Mouse (Mus musculus): ENCODE data around the gene Usp40. TPM values are rescaled to one million over a fixed set of nuclear protein-coding genes. Genes with fewer than 3 reads are reported as not detected.

The Usp40 gene
- polyA plus RNA-seq, 1 experiment = 18.8 TPM

DNA sequence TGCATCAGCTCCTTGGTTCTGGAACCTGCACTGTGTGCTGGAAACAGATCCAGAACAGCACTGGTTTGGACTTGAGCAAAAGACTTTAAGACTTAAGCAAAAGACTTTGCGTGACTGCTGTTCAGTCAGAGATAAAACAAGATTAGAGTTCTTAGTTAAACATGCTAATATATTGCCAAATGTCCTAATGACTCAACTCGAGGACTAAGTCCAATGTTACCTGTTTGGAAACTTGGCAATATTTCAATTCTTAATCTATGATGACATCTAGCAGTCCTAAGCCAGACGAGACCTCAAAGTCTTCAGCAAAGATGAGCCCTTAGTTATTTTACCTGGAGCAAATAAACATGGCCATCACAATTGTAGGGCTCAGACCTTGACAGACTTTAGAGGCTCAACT, 5.4 kb upstream of the Usp40 start:
- DNase-seq = no peak
- no peaks in the 10 kb centered on the region for H3K4me1 ChIP-seq (ENCODE audit: control insufficient read depth, insufficient read depth, low read length)
- TF ChIP-seq POLR2A (IDR thresholded peaks at IDR 0.05; ENCODE audit: borderline replicate concordance, insufficient read depth, low read length) = no peak
- no peak for TF ChIP-seq CTCF (IDR thresholded peaks at IDR 0.05; ENCODE audit: borderline replicate concordance, insufficient read depth, low read depth, low read length)

DNA sequence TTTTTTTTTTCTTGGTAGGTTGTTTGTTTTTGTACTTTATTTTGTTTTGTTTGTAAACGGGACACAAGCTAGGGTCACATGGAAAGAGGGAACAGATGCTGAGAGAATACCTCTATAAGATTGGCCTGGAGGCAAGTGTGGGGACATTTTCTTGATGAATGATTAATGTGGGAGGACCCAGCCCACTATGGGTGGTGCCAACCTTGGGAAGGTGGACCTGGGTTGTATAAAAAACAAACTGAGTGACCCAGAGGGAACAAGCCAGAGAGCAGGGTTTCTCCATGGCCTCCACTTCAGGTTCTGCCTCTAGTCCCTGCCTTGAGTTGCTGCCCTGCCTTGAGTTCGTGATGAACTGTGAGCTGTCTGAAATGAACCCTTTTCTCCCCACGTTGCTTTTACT, 1.2 kb upstream of the Usp40 start:
- no peak overlapping the region for H3K4me3 ChIP-seq (replicated peaks; ENCODE audit: insufficient read depth, low read depth, low read length)
- no peaks in the 10 kb centered on the region for H3K4me1 ChIP-seq (ENCODE audit: control insufficient read depth, insufficient read depth, low read length)
- no peaks in the 10 kb centered on the region for H3K27me3 ChIP-seq (ENCODE audit: control insufficient read depth, insufficient read depth, low read length)
- no peak for DNase-seq
- TF ChIP-seq POLR2A (IDR thresholded peaks at IDR 0.05; ENCODE audit: borderline replicate concordance, insufficient read depth, low read length) (no peak), CTCF (IDR thresholded peaks at IDR 0.05; ENCODE audit: borderline replicate concordance, insufficient read depth, low read depth, low read length) (no peak)
- H3K27ac ChIP-seq (ENCODE audit: insufficient read depth, low read length) = no peak overlapping the region
- 69% methylated on average over 3 of the region's 3 CpGs for WGBS

More for the DNA sequence above, 5.4 kb upstream of the Usp40 start:
- H3K27me3 ChIP-seq (ENCODE audit: control insufficient read depth, insufficient read depth, low read length) = no peaks in the 10 kb centered on the region
- H3K27ac ChIP-seq (ENCODE audit: insufficient read depth, low read length) = no peak overlapping the region
- 70% methylated on average over 3 of the region's 3 CpGs for WGBS
- H3K4me3 ChIP-seq (replicated peaks; ENCODE audit: insufficient read depth, low read depth, low read length) = no peak overlapping the region

DNA sequence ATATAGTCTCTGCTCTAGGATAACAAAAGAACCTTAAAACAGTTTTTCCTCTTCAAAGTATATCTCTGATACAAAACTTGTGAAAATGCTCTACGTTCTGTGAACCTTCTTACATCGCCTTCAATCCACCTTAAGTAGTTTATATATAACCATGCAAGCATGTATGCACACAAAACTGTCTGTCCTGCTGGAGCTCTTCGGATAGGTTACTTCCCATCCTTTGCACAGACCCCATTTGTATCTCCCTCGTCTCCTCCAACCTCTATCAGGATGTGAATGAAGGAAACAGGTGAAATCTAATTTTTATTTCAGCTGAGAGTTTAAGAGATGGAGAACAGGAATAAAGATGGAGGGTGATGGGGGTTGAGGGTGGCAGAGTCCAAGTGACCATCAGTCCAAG, 384 bp upstream of the Usp40 start:
- no peak for TF ChIP-seq CTCF (IDR thresholded peaks at IDR 0.05; ENCODE audit: borderline replicate concordance, insufficient read depth, low read depth, low read length)
- TF ChIP-seq POLR2A (IDR thresholded peaks at IDR 0.05; ENCODE audit: borderline replicate concordance, insufficient read depth, low read length) = no peak
- WGBS = 45% methylated on average over 4 of the region's 4 CpGs
- Histone ChIP-seq H3K27me3 (ENCODE audit: control insufficient read depth, insufficient read depth, low read length) (no peaks in the 10 kb centered on the region), H3K27ac (ENCODE audit: insufficient read depth, low read length) (no peak overlapping the region), H3K4me1 (ENCODE audit: control insufficient read depth, insufficient read depth, low read length) (no peaks in the 10 kb centered on the region), H3K4me3 (replicated peaks; ENCODE audit: insufficient read depth, low read depth, low read length) (peak overlapping the region; percentile 83)
- no peak for DNase-seq

DNA sequence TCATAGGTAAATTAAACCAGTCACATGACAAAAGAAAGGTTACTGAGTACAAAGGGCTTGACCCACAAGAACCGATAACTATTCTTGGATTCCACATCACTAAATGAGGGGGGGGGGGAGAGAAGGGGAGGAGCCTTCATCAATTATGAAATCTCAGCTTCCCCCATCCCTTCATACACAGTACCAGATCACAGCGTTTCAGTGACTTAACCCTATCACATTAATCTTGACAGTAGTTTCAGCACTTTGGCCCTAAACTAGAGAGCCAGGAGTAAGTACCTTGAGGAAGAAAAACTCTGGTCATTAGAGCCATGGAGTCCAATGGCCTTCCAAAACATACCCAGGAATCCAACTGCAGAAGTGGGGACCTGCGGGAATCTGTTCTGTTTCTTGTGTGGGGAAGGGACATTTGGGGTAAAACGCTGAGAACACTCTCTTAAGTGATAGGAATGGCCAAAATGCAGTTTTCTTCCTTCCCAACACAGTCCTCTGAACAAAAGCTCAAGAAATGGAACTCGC, 600 bp downstream of the Usp40 start:
- TF ChIP-seq POLR2A (IDR thresholded peaks at IDR 0.05; ENCODE audit: borderline replicate concordance, insufficient read depth, low read length) (no peak), CTCF (IDR thresholded peaks at IDR 0.05; ENCODE audit: borderline replicate concordance, insufficient read depth, low read depth, low read length) (no peak)
- Histone ChIP-seq H3K27me3 (ENCODE audit: control insufficient read depth, insufficient read depth, low read length) (no peaks in the 10 kb centered on the region), H3K27ac (ENCODE audit: insufficient read depth, low read length) (peak overlapping the region; percentile 79), H3K4me3 (replicated peaks; ENCODE audit: insufficient read depth, low read depth, low read length) (peak overlapping the region; percentile 83), H3K4me1 (ENCODE audit: control insufficient read depth, insufficient read depth, low read length) (no peaks in the 10 kb centered on the region)
- no peak for DNase-seq
- WGBS = 1% methylated on average over 5 of the region's 5 CpGs

DNA sequence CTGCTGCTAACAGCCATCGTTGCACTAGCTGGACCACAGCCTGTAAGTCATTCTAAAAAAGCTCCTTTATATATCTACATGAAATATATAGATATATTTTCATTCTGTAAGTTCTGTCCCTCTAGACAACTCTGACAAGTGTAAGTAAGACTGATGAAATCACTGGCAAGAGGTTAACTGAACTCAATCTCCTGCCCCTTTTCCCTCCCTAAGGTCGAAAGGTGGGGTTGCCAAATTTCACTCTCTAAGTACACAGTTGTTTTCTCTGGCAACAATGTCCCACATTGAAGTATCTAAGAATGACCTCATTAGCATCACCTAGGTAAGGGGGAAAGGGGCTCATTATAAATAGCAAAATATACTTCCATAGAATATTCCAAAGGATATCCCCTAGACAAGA, 15.6 kb downstream of the Usp40 start:
- no peak for DNase-seq
- H3K4me1 ChIP-seq (ENCODE audit: control insufficient read depth, insufficient read depth, low read length) = no peaks in the 10 kb centered on the region
- no peak overlapping the region for H3K4me3 ChIP-seq (replicated peaks; ENCODE audit: insufficient read depth, low read depth, low read length)
- TF ChIP-seq POLR2A (IDR thresholded peaks at IDR 0.05; ENCODE audit: borderline replicate concordance, insufficient read depth, low read length) (no peak), CTCF (IDR thresholded peaks at IDR 0.05; ENCODE audit: borderline replicate concordance, insufficient read depth, low read depth, low read length) (no peak)
- 98% methylated on average over 2 of the region's 2 CpGs for WGBS
- no peaks in the 10 kb centered on the region for H3K27me3 ChIP-seq (ENCODE audit: control insufficient read depth, insufficient read depth, low read length)
- no peak overlapping the region for H3K27ac ChIP-seq (ENCODE audit: insufficient read depth, low read length)

DNA sequence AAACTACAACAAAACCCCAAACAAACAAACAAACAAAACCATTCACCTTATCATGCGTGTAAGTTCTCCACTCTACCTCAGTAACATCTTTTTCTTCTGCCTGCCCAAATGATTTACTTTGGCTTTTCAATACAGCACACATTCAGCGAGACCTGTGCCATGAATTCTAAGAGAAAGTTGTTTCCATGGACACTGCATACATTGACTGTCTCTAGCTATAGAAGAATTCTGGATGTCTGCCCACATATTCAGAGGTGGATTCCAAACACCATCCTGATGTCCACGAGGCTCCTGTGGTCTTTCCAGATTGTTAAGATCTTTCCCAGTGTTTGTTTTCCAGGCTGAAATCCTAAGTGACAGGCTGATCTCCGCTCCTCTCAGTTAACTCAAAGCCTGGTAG, 26.1 kb downstream of the Usp40 start:
- Histone ChIP-seq H3K27me3 (ENCODE audit: control insufficient read depth, insufficient read depth, low read length) (no peaks in the 10 kb centered on the region), H3K4me3 (replicated peaks; ENCODE audit: insufficient read depth, low read depth, low read length) (no peak overlapping the region), H3K4me1 (ENCODE audit: control insufficient read depth, insufficient read depth, low read length) (no peaks in the 10 kb centered on the region), H3K27ac (ENCODE audit: insufficient read depth, low read length) (no peak overlapping the region)
- no peak for DNase-seq
- WGBS = 46% methylated on average over 4 of the region's 4 CpGs
- no peak for TF ChIP-seq CTCF (IDR thresholded peaks at IDR 0.05; ENCODE audit: borderline replicate concordance, insufficient read depth, low read depth, low read length)

DNA sequence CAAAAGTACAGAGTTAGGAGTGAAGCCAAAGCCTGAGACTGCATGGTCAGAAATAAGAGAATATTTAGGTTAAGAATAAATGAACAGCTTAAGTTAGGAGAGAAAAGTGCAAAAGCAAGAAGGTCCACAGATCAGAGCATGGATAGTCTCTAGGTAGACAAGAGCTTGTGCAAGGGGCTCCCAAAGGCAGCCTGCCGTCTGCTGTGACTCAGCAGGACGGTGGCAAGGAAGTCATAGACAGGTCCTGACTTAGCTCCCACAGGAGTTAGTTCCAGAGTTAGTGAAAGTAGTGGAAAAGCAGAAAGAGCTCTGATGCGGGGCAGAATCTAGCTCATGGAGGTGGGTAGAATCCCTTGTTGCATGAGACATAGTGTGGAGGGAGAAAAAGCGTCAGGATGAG, 38.0 kb downstream of the Usp40 start:
- no peak overlapping the region for H3K4me3 ChIP-seq (replicated peaks; ENCODE audit: insufficient read depth, low read depth, low read length)
- H3K27me3 ChIP-seq (ENCODE audit: control insufficient read depth, insufficient read depth, low read length) = no peaks in the 10 kb centered on the region
- 81% methylated on average over 4 of the region's 4 CpGs for WGBS
- H3K27ac ChIP-seq (ENCODE audit: insufficient read depth, low read length) = no peak overlapping the region
- TF ChIP-seq POLR2A (IDR thresholded peaks at IDR 0.05; ENCODE audit: borderline replicate concordance, insufficient read depth, low read length) = no peak
- TF ChIP-seq CTCF (IDR thresholded peaks at IDR 0.05; ENCODE audit: borderline replicate concordance, insufficient read depth, low read depth, low read length) = no peak
- no peaks in the 10 kb centered on the region for H3K4me1 ChIP-seq (ENCODE audit: control insufficient read depth, insufficient read depth, low read length)
- DNase-seq = no peak

DNA sequence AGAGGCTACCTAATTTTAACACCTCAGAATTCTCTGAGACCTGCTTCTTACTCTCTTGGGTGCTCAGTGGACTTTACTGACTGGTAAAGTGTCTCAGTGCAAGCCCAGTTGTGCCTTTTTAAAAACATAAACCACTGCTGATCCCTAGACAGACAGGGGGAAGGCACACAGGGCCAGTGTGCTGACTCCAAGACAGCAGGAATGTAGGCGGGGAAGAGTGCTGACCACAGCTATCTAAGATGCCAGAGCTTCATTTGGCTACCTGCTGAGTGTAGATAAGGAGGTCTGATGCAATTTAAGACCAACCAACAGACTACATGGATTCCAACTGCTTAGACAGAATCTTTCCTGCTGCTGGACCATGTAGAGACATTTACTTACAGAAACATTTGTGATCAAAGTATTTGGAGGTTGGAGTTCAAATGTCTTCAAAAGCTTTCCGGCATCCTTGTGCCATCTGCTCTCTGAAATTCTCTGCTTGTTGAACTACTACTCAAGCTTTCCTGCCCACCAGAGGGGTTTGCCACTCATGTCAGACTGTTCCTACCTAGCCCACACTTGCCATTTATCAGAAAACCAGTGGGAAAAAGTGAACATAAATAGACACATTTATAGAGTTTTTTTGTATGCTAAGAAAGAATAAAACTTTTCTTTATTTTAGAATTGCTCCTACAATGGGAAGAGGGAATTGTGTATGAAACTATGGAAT, 46.7 kb downstream of the Usp40 start:
- DNase-seq = no peak
- Histone ChIP-seq H3K4me1 (ENCODE audit: control insufficient read depth, insufficient read depth, low read length) (no peaks in the 10 kb centered on the region), H3K4me3 (replicated peaks; ENCODE audit: insufficient read depth, low read depth, low read length) (no peak overlapping the region), H3K27ac (ENCODE audit: insufficient read depth, low read length) (no peak overlapping the region), H3K27me3 (ENCODE audit: control insufficient read depth, insufficient read depth, low read length) (no peaks in the 10 kb centered on the region)
- TF ChIP-seq CTCF (IDR thresholded peaks at IDR 0.05; ENCODE audit: borderline replicate concordance, insufficient read depth, low read depth, low read length) = no peak
- TF ChIP-seq POLR2A (IDR thresholded peaks at IDR 0.05; ENCODE audit: borderline replicate concordance, insufficient read depth, low read length) = no peak
- 64% methylated on average over 2 of the region's 2 CpGs for WGBS
